Mouse (Mus musculus): ENCODE measurements at regions not wholly inside any gene's neighbourhood (a gene's known extent, or its start where the extent isn't known, plus 50 kb on each side); places are given as distances from the start of the nearest gene placed in this dataset.

- no peak for ATAC-seq (ENCODE audit: low FRiP score)
- no peak overlapping the region for H3K27ac ChIP-seq
- no peak overlapping the region for H3K4me2 ChIP-seq
- no peak overlapping the region for H3K4me3 ChIP-seq (replicated peaks)
- H3K36me3 ChIP-seq (replicated peaks): no peaks in the 10 kb centered on the region
- H3K9me3 ChIP-seq: no peaks in the 10 kb centered on the region
- WGBS: 84% methylated on average over 3 of the region's 3 CpGs
- no peaks in the 10 kb centered on the region for H3K27me3 ChIP-seq
- H3K4me1 ChIP-seq: no peaks in the 10 kb centered on the region
- H3K9ac ChIP-seq: no peak overlapping the region
Measured at GRCm38 (mm10) chr13:56021716-56022115, 114.4 kb downstream of the H2afy start.

- no peak overlapping the region for H3K4me3 ChIP-seq (replicated peaks)
- H3K4me1 ChIP-seq: peaks cover 13% of the 10 kb centered on the region
- H3K27me3 ChIP-seq: 0 out of 2 replicates have a peak, but pooled peaks cover 4% of the 10 kb centered on the region
- no peaks in the 10 kb centered on the region for H3K36me3 ChIP-seq (replicated peaks)
- no peaks in the 10 kb centered on the region for H3K9me3 ChIP-seq
- ATAC-seq (ENCODE audit: low FRiP score): no peak
- H3K27ac ChIP-seq: no peak overlapping the region
- H3K4me2 ChIP-seq: no peak overlapping the region
- no peak overlapping the region for H3K9ac ChIP-seq
Measured at GRCm38 (mm10) chr13:56014006-56014405, 122.2 kb downstream of the H2afy start.

- Histone ChIP-seq H3K4me1 (peaks cover 13% of the 10 kb centered on the region), H3K4me3 (replicated peaks) (no peak overlapping the region), H3K36me3 (replicated peaks) (no peaks in the 10 kb centered on the region), H3K9me3 (no peaks in the 10 kb centered on the region), H3K27me3 (0 out of 2 replicates have a peak, but pooled peaks cover 4% of the 10 kb centered on the region), H3K9ac (no peak overlapping the region), H3K4me2 (no peak overlapping the region), H3K27ac (0 out of 2 replicates have a peak overlapping the region, but pooled peaks have one; percentile 31)
- 54% methylated on average over 6 of the region's 6 CpGs for WGBS
- 0 out of 2 replicates have a peak, but pooled peaks have one; percentile 27 for ATAC-seq (ENCODE audit: low FRiP score)
Measured at GRCm38 (mm10) chr13:56010416-56010815, 125.7 kb downstream of the H2afy start.

GRCm38 (mm10) chr13:56006827-56007226 lies 129.3 kb downstream of the H2afy start:
- WGBS: 94% methylated on average over 2 of the region's 2 CpGs
- Histone ChIP-seq H3K4me1 (peaks cover 13% of the 10 kb centered on the region), H3K36me3 (replicated peaks) (no peaks in the 10 kb centered on the region), H3K27me3 (no peaks in the 10 kb centered on the region), H3K4me3 (replicated peaks) (no peak overlapping the region), H3K27ac (no peak overlapping the region), H3K9me3 (no peaks in the 10 kb centered on the region), H3K4me2 (no peak overlapping the region), H3K9ac (no peak overlapping the region)
- no peak for ATAC-seq (ENCODE audit: low FRiP score)

GRCm38 (mm10) chr13:56005746-56006145 lies 130.4 kb downstream of the H2afy start:
- ATAC-seq (ENCODE audit: low FRiP score): no peak
- no peak overlapping the region for H3K27ac ChIP-seq
- no peak overlapping the region for H3K4me3 ChIP-seq (replicated peaks)
- WGBS: 90% methylated on average over 3 of the region's 3 CpGs
- no peak overlapping the region for H3K9ac ChIP-seq
- H3K9me3 ChIP-seq: no peaks in the 10 kb centered on the region
- no peak overlapping the region for H3K4me2 ChIP-seq
- H3K27me3 ChIP-seq: no peaks in the 10 kb centered on the region
- peaks cover 8% of the 10 kb centered on the region for H3K4me1 ChIP-seq
- no peaks in the 10 kb centered on the region for H3K36me3 ChIP-seq (replicated peaks)

- no peaks in the 10 kb centered on the region for H3K4me1 ChIP-seq
- H3K36me3 ChIP-seq (replicated peaks): no peaks in the 10 kb centered on the region
- H3K9me3 ChIP-seq: no peaks in the 10 kb centered on the region
- ATAC-seq (ENCODE audit: low FRiP score): no peak
- no peak overlapping the region for H3K4me2 ChIP-seq
- 85% methylated on average over 18 of the region's 18 CpGs for WGBS
- H3K9ac ChIP-seq: no peak overlapping the region
- H3K4me3 ChIP-seq (replicated peaks): no peak overlapping the region
- no peaks in the 10 kb centered on the region for H3K27me3 ChIP-seq
- H3K27ac ChIP-seq: no peak overlapping the region
Measured at GRCm38 (mm10) chr13:56003724-56004393, 132.3 kb downstream of the H2afy start.

- 86% methylated on average over 4 of the region's 4 CpGs for WGBS
Measured at GRCm38 (mm10) chr13:55995255-55995654, 140.9 kb downstream of the H2afy start.

GRCm38 (mm10) chr13:55994460-55994859 lies 141.7 kb downstream of the H2afy start:
- Histone ChIP-seq H3K27ac (no peak overlapping the region), H3K4me1 (no peaks in the 10 kb centered on the region), H3K27me3 (peaks cover 8% of the 10 kb centered on the region; the same call in 1 of the 2 replicates), H3K9ac (no peak overlapping the region), H3K4me2 (no peak overlapping the region), H3K9me3 (no peaks in the 10 kb centered on the region), H3K36me3 (replicated peaks) (no peaks in the 10 kb centered on the region), H3K4me3 (replicated peaks) (no peak overlapping the region)
- WGBS: 96% methylated on average over 2 of the region's 2 CpGs
- ATAC-seq (ENCODE audit: low FRiP score): no peak

More at GRCm38 (mm10) chr13:55995255-55995654, 140.9 kb downstream of the H2afy start:
- no peak overlapping the region for H3K27ac ChIP-seq
- H3K9me3 ChIP-seq: no peaks in the 10 kb centered on the region
- H3K4me3 ChIP-seq (replicated peaks): no peak overlapping the region
- no peak overlapping the region for H3K9ac ChIP-seq
- ATAC-seq (ENCODE audit: low FRiP score): no peak
- H3K27me3 ChIP-seq: peaks cover 8% of the 10 kb centered on the region; the same call in 1 of the 2 replicates
- H3K4me1 ChIP-seq: no peaks in the 10 kb centered on the region
- no peak overlapping the region for H3K4me2 ChIP-seq
- no peaks in the 10 kb centered on the region for H3K36me3 ChIP-seq (replicated peaks)

GRCm38 (mm10) chr13:55992699-55993098 lies 143.5 kb downstream of the H2afy start:
- H3K9me3 ChIP-seq: no peaks in the 10 kb centered on the region
- H3K36me3 ChIP-seq (replicated peaks): no peaks in the 10 kb centered on the region
- no peaks in the 10 kb centered on the region for H3K4me1 ChIP-seq
- peaks cover 13% of the 10 kb centered on the region; the same call in 1 of the 2 replicates for H3K27me3 ChIP-seq
- H3K4me3 ChIP-seq (replicated peaks): no peak overlapping the region
- no peak overlapping the region for H3K4me2 ChIP-seq
- 93% methylated on average over 9 of the region's 9 CpGs for WGBS
- no peak overlapping the region for H3K9ac ChIP-seq
- ATAC-seq (ENCODE audit: low FRiP score): no peak
- H3K27ac ChIP-seq: no peak overlapping the region

- no peak overlapping the region for H3K4me3 ChIP-seq (replicated peaks)
- H3K27me3 ChIP-seq: peaks cover 26% of the 10 kb centered on the region
- 88% methylated on average over 14 of the region's 14 CpGs for WGBS
- no peak overlapping the region for H3K9ac ChIP-seq
- no peak overlapping the region for H3K4me2 ChIP-seq
- no peaks in the 10 kb centered on the region for H3K4me1 ChIP-seq
- no peaks in the 10 kb centered on the region for H3K36me3 ChIP-seq (replicated peaks)
- no peaks in the 10 kb centered on the region for H3K9me3 ChIP-seq
- ATAC-seq (ENCODE audit: low FRiP score): no peak
- no peak overlapping the region for H3K27ac ChIP-seq
Measured at GRCm38 (mm10) chr13:55991216-55991615, 144.9 kb downstream of the H2afy start.

- peaks cover 29% of the 10 kb centered on the region for H3K27me3 ChIP-seq
- 0 out of 2 replicates have a peak overlapping the region, but pooled peaks have one; percentile 2 for H3K9ac ChIP-seq
- no peaks in the 10 kb centered on the region for H3K9me3 ChIP-seq
- no peak overlapping the region for H3K4me2 ChIP-seq
- no peaks in the 10 kb centered on the region for H3K36me3 ChIP-seq (replicated peaks)
- 82% methylated on average over 6 of the region's 6 CpGs for WGBS
- peaks cover 3% of the 10 kb centered on the region; the same call in 1 of the 2 replicates for H3K4me1 ChIP-seq
- H3K4me3 ChIP-seq (replicated peaks): no peak overlapping the region
- ATAC-seq (ENCODE audit: low FRiP score): no peak
- H3K27ac ChIP-seq: no peak overlapping the region
Measured at GRCm38 (mm10) chr13:55990186-55990585, 146.0 kb downstream of the H2afy start.

- 55% methylated on average over 7 of the region's 7 CpGs for WGBS
- Histone ChIP-seq H3K9ac (no peak overlapping the region), H3K4me1 (peaks cover 9% of the 10 kb centered on the region; the same call in 1 of the 2 replicates), H3K36me3 (replicated peaks) (no peaks in the 10 kb centered on the region), H3K27ac (no peak overlapping the region), H3K9me3 (no peaks in the 10 kb centered on the region), H3K4me3 (replicated peaks) (no peak overlapping the region), H3K27me3 (peaks cover 37% of the 10 kb centered on the region), H3K4me2 (no peak overlapping the region)
- no peak for ATAC-seq (ENCODE audit: low FRiP score)
Measured at GRCm38 (mm10) chr13:55989401-55989800, 146.8 kb downstream of the H2afy start.

- no peak for ATAC-seq (ENCODE audit: low FRiP score)
- Histone ChIP-seq H3K36me3 (replicated peaks) (no peaks in the 10 kb centered on the region), H3K4me3 (replicated peaks) (no peak overlapping the region), H3K4me1 (peaks cover 28% of the 10 kb centered on the region), H3K9me3 (no peaks in the 10 kb centered on the region), H3K27ac (no peak overlapping the region), H3K9ac (no peak overlapping the region), H3K27me3 (peaks cover 47% of the 10 kb centered on the region), H3K4me2 (no peak overlapping the region)
- 12% methylated on average over 10 of the region's 10 CpGs for WGBS
Measured at GRCm38 (mm10) chr13:55985396-55985795, 149.4 kb upstream of the Pitx1 start.
